Mouse (Mus musculus): ENCODE data around the gene Tdp2. TPM values are rescaled to one million over a fixed set of nuclear protein-coding genes. Genes with fewer than 3 reads are reported as not detected.

Tdp2 gene
- total and polyA plus RNA-seq, 3 experiments, result 33.1 to 45.3 TPM; not detected in 1

DNA sequence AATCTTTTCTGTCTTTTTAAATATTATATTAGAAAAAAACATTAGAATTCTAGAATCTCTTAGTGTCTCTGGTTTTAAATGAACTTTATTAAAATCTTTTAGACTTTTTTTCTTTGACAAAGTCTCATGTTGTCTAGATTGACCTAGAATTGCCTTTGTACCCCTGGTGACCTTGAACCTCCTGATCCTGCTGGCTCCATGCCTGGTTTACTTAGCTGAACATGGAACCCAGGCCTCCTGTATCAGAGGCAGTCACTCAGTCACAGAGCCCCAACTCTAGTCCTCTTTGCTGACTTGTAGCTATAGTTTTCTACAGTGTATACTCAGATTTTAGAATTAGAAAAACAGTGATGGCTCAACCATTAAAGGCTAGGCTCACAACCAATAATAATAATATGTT lies 25.4 kb upstream of the Tdp2 start:
- H3K4me1 ChIP-seq (ENCODE audit: control insufficient read depth in 1 of 2, insufficient read depth in 2 of 2, low read length in 2 of 2), result peaks cover 7 to 9% of the 10 kb centered on the region in 2 experiments; a peak in 3 of 4 replicates
- TF ChIP-seq MAZ (IDR thresholded peaks at IDR 0.05; ENCODE audit: low read depth, low read length) (no peak), HCFC1 (IDR thresholded peaks at IDR 0.05; ENCODE audit: low read depth, low read length) (no peak), USF1 (IDR thresholded peaks at IDR 0.05; ENCODE audit: low read depth, low read length) (no peak), NELFE (IDR thresholded peaks at IDR 0.05; ENCODE audit: low read depth, low read length) (no peak), GABPA (IDR thresholded peaks at IDR 0.05; ENCODE audit: low read depth, low read length) (no peak), MAX (IDR thresholded peaks at IDR 0.05; ENCODE audit: low read length) (no peak), CTCF (IDR thresholded peaks at IDR 0.05 in 2 of 3, conservative IDR thresholded peaks at IDR 0.05 in 1 of 3; ENCODE audit: control insufficient read depth in 1 of 3, insufficient read depth in 1 of 3, low read depth in 2 of 3, low read length in 3 of 3, poor library complexity in 1 of 3, severe bottlenecking in 1 of 3) (no peak), RCOR1 (IDR thresholded peaks at IDR 0.05; ENCODE audit: low read depth, low read length) (no peak), JUND (IDR thresholded peaks at IDR 0.05; ENCODE audit: low read depth, low read length) (no peak)
- peaks cover 44% of the 10 kb centered on the region for H3K79me2 ChIP-seq (ENCODE audit: control insufficient read depth, insufficient read depth, low read length, poor library complexity)
- peaks cover 39 to 57% of the 10 kb centered on the region in 2 experiments for H3K36me3 ChIP-seq (ENCODE audit: control insufficient read depth in 1 of 2, insufficient read depth in 2 of 2, low read length in 2 of 2)
- H3K9me3 ChIP-seq (replicated peaks; ENCODE audit: insufficient read depth, low read length), result no peaks in the 10 kb centered on the region
- H3K27ac ChIP-seq (ENCODE audit: control insufficient read depth, low read depth, low read length), result no peak overlapping the region
- no peaks in the 10 kb centered on the region for H3K27me3 ChIP-seq (ENCODE audit: control insufficient read depth in 1 of 2, insufficient read depth in 2 of 2, low read length in 2 of 2)
- DNase-seq (ENCODE audit: low read depth, low spot score), result no peak
- H3K9ac ChIP-seq (ENCODE audit: control insufficient read depth, low read depth, low read length, poor library complexity, severe bottlenecking), result no peak overlapping the region
- H3K4me3 ChIP-seq (ENCODE audit: control insufficient read depth in 1 of 2, insufficient read depth in 1 of 2, low read depth in 2 of 2, low read length in 2 of 2), result no peak overlapping the region

- peaks cover 11 to 45% of the 10 kb centered on the region in 2 experiments for H3K36me3 ChIP-seq (ENCODE audit: control insufficient read depth in 1 of 2, insufficient read depth in 2 of 2, low read length in 2 of 2)
- H3K27me3 ChIP-seq (ENCODE audit: control insufficient read depth in 1 of 2, insufficient read depth in 2 of 2, low read length in 2 of 2), result no peaks in the 10 kb centered on the region
- no peak overlapping the region for H3K9ac ChIP-seq (ENCODE audit: control insufficient read depth, low read depth, low read length, poor library complexity, severe bottlenecking)
- H3K4me3 ChIP-seq (ENCODE audit: control insufficient read depth in 1 of 2, insufficient read depth in 1 of 2, low read depth in 2 of 2, low read length in 2 of 2), result no peak overlapping the region
- H3K4me1 ChIP-seq (ENCODE audit: control insufficient read depth in 1 of 2, insufficient read depth in 2 of 2, low read length in 2 of 2), result no peaks in the 10 kb centered on the region; a peak in 1 of 4 replicates
- H3K27ac ChIP-seq (ENCODE audit: control insufficient read depth, low read depth, low read length), result no peak overlapping the region
- no peaks in the 10 kb centered on the region; the same call in none of the 2 replicates for H3K79me2 ChIP-seq (ENCODE audit: control insufficient read depth, insufficient read depth, low read length, poor library complexity)
- TF ChIP-seq TAL1 (IDR thresholded peaks at IDR 0.05; ENCODE audit: low read length), result no peak
- no peak for TF ChIP-seq POLR2A (IDR thresholded peaks at IDR 0.05; ENCODE audit: control insufficient read depth in 1 of 2, insufficient read depth in 1 of 2, low read depth in 1 of 2, low read length in 2 of 2, poor library complexity in 1 of 2)
- TF ChIP-seq NRF1 (IDR thresholded peaks at IDR 0.05; ENCODE audit: insufficient read depth, low read depth, low read length, poor library complexity, severe bottlenecking), result no peak
- no peak for TF ChIP-seq MYC (IDR thresholded peaks at IDR 0.05; ENCODE audit: low read depth, low read length)
- no peak for TF ChIP-seq CTCF (IDR thresholded peaks at IDR 0.05 in 2 of 3, conservative IDR thresholded peaks at IDR 0.05 in 1 of 3; ENCODE audit: control insufficient read depth in 1 of 3, insufficient read depth in 1 of 3, low read depth in 2 of 3, low read length in 3 of 3, poor library complexity in 1 of 3, severe bottlenecking in 1 of 3)
- TF ChIP-seq GABPA (IDR thresholded peaks at IDR 0.05; ENCODE audit: low read depth, low read length), result no peak
- no peak for TF ChIP-seq SIN3A (IDR thresholded peaks at IDR 0.05; ENCODE audit: low read length)
- no peak for TF ChIP-seq ZKSCAN1 (IDR thresholded peaks at IDR 0.05; ENCODE audit: low read depth, low read length)
- no peak for TF ChIP-seq E2F4 (IDR thresholded peaks at IDR 0.05; ENCODE audit: borderline replicate concordance, low read depth, low read length)
- TF ChIP-seq CHD2 (IDR thresholded peaks at IDR 0.05; ENCODE audit: low read length), result no peak
- no peak for TF ChIP-seq ZNF384 (IDR thresholded peaks at IDR 0.05; ENCODE audit: low read depth, low read length)
- no peak for TF ChIP-seq RAD21 (IDR thresholded peaks at IDR 0.05; ENCODE audit: low read depth, low read length)
- no peak for TF ChIP-seq ELF1 (IDR thresholded peaks at IDR 0.05; ENCODE audit: low read depth, low read length)
- TF ChIP-seq MXI1 (IDR thresholded peaks at IDR 0.05; ENCODE audit: low read depth, low read length), result no peak
- TF ChIP-seq CHD1 (IDR thresholded peaks at IDR 0.05; ENCODE audit: low read depth, low read length), result no peak
- TF ChIP-seq NELFE (IDR thresholded peaks at IDR 0.05; ENCODE audit: low read depth, low read length), result no peak
- no peak for TF ChIP-seq TCF12 (IDR thresholded peaks at IDR 0.05; ENCODE audit: low read depth, low read length)
- TF ChIP-seq MAX (IDR thresholded peaks at IDR 0.05; ENCODE audit: low read length), result no peak
- TF ChIP-seq EP300 (IDR thresholded peaks at IDR 0.05; ENCODE audit: low read depth in 1 of 2, low read length in 2 of 2), result no peak
- TF ChIP-seq ZC3H11A (IDR thresholded peaks at IDR 0.05; ENCODE audit: low read depth, low read length), result no peak
- DNase-seq (ENCODE audit: low read depth, low spot score), result no peak
- no peaks in the 10 kb centered on the region for H3K9me3 ChIP-seq (replicated peaks; ENCODE audit: insufficient read depth, low read length)
Measured at GRCm38 (mm10) chr13:24812521-24812920, 19.0 kb upstream of the Tdp2 start.
